Mouse (Mus musculus) spleen, adult 2 months (tissue): Measurements from ENCODE around the gene Tnk2. TPM values are rescaled to one million over a fixed set of nuclear protein-coding genes. Genes with fewer than 3 reads are reported as not detected.

Experiments used
- DNase-seq, 2 experiments: peaks; one replicate each; pipeline versions ENCODE4 v3.0.0 to v3.0.0-alpha.2; 2012 to 2021; ENCODE audit warnings: low spot score in 2 of 2, low read depth in 1 of 2
- H3K27ac ChIP-seq: fragments of 200-500 bp; 2 replicates; pipeline ENCODE4 v1.5.1; 2012; ENCODE audit warnings: low read length, inconsistent platforms; ENCODE audit not compliant: insufficient read depth
- H3K27me3 ChIP-seq: fragments of 200-500 bp; 2 replicates; pipeline ENCODE4 v1.6.1; 2012; ENCODE audit warnings: mild to moderate bottlenecking, moderate library complexity, low read length, inconsistent platforms; ENCODE audit not compliant: control insufficient read depth, insufficient read depth
- H3K36me3 ChIP-seq: fragments of 200-500 bp; 2 replicates; pipeline ENCODE4 v1.6.1; 2012; ENCODE audit warnings: mild to moderate bottlenecking, low read length, inconsistent platforms; ENCODE audit not compliant: control insufficient read depth, insufficient read depth
- H3K4me1 ChIP-seq: fragments of 200-500 bp; 2 replicates; pipeline ENCODE4 v1.6.1; 2011; ENCODE audit warnings: inconsistent platforms; ENCODE audit not compliant: control insufficient read depth, insufficient read depth, insufficient read length
- H3K4me3 ChIP-seq: fragments of 200-500 bp; 2 replicates; pipeline ENCODE4 v1.5.1; 2011; ENCODE audit warnings: mild to moderate bottlenecking, inconsistent platforms; ENCODE audit not compliant: insufficient read depth, insufficient read length; ENCODE audit errors: extremely low read depth
- CTCF ChIP-seq: fragments of 200-500 bp; IDR thresholded peaks from 2 replicates; pipeline ENCODE4 v1.5.1; 2011; ENCODE audit warnings: mild to moderate bottlenecking, inconsistent platforms; ENCODE audit not compliant: insufficient read depth, insufficient read length, insufficient replicate concordance; ENCODE audit errors: extremely low read depth
- POLR2A ChIP-seq: fragments of 200-500 bp; IDR thresholded peaks from 2 replicates; pipeline ENCODE4 v1.6.1; 2011; ENCODE audit warnings: low read depth, low read length, inconsistent platforms
- WGBS: fragments of 180-500 bp; shearing (Covaris S2); methylation state at CpG from one replicate; pipeline ENCODE4 v1.1.7; 2018; 5-methylcytosine and 5-hydroxymethylcytosine counted together
- polyA plus RNA-seq: library from polyadenylated mRNA; depleted of rRNA; stranded (reverse); fragments of >200 nt; gene quantifications from 2 replicates; pipeline ENCODE4 v1.2.3, GENCODE M21; 2012

Gene Tnk2
- polyA plus RNA-seq, 1 experiment: 109 TPM

GRCm38 (mm10) chr16:32696841-32697464 lies 53.3 kb downstream of the Tnk2 start:
- H3K27me3 ChIP-seq: no peaks in the 10 kb centered on the region
- TF ChIP-seq CTCF (no peak), POLR2A (no peak)
- peak in 1 of 2 experiments; percentile 14 for DNase-seq

GRCm38 (mm10) chr16:32697665-32698446 lies 54.2 kb downstream of the Tnk2 start:
- H3K36me3 ChIP-seq: no peaks in the 10 kb centered on the region
- no peak overlapping the region for H3K27ac ChIP-seq
- 87% methylated on average over 22 of the region's 22 CpGs for WGBS
- H3K27me3 ChIP-seq: no peaks in the 10 kb centered on the region
- TF ChIP-seq CTCF (no peak), POLR2A (no peak)
- peaks cover 2% of the 10 kb centered on the region; the same call in 1 of the 2 replicates for H3K4me1 ChIP-seq
- DNase-seq: no peak
- no peak overlapping the region for H3K4me3 ChIP-seq

More at GRCm38 (mm10) chr16:32696841-32697464, 53.3 kb downstream of the Tnk2 start:
- H3K27ac ChIP-seq: no peak overlapping the region
- H3K4me3 ChIP-seq: no peak overlapping the region
- no peaks in the 10 kb centered on the region for H3K36me3 ChIP-seq
- peaks cover 2% of the 10 kb centered on the region; the same call in 1 of the 2 replicates for H3K4me1 ChIP-seq
- 25% methylated on average over 7 of the region's 7 CpGs for WGBS

GRCm38 (mm10) chr16:32698550-32698949 lies 54.9 kb downstream of the Tnk2 start:
- TF ChIP-seq CTCF (no peak), POLR2A (no peak)
- Histone ChIP-seq H3K27ac (no peak overlapping the region), H3K4me3 (no peak overlapping the region), H3K36me3 (no peaks in the 10 kb centered on the region), H3K4me1 (peaks cover 2% of the 10 kb centered on the region; the same call in 1 of the 2 replicates), H3K27me3 (no peaks in the 10 kb centered on the region)
- 17% methylated on average over 7 of the region's 7 CpGs for WGBS
- no peak for DNase-seq

GRCm38 (mm10) chr16:32703312-32703912 lies 59.7 kb downstream of the Tnk2 start:
- 57% methylated on average over 9 of the region's 9 CpGs for WGBS
- H3K36me3 ChIP-seq: no peaks in the 10 kb centered on the region
- peak overlapping the region; percentile 47 for H3K27ac ChIP-seq
- H3K27me3 ChIP-seq: no peaks in the 10 kb centered on the region
- no peak for DNase-seq
- TF ChIP-seq POLR2A (no peak), CTCF (no peak)
- peaks cover 2% of the 10 kb centered on the region; the same call in 1 of the 2 replicates for H3K4me1 ChIP-seq
- no peak overlapping the region for H3K4me3 ChIP-seq

GRCm38 (mm10) chr16:32705606-32706005 lies 61.9 kb downstream of the Tnk2 start:
- H3K27ac ChIP-seq: no peak overlapping the region
- no peak for TF ChIP-seq POLR2A
- TF ChIP-seq CTCF: no peak
- H3K4me1 ChIP-seq: no peaks in the 10 kb centered on the region
- no peaks in the 10 kb centered on the region for H3K27me3 ChIP-seq
- no peak overlapping the region for H3K4me3 ChIP-seq
- WGBS: 97% methylated on average over 3 of the region's 3 CpGs
- H3K36me3 ChIP-seq: no peaks in the 10 kb centered on the region
- no peak for DNase-seq

GRCm38 (mm10) chr16:32707111-32707823 lies 63.6 kb downstream of the Tnk2 start:
- no peak for DNase-seq
- 52% methylated on average over 17 of the region's 17 CpGs for WGBS
- no peak for TF ChIP-seq CTCF
- no peak for TF ChIP-seq POLR2A
- no peaks in the 10 kb centered on the region for H3K27me3 ChIP-seq
- no peak overlapping the region for H3K4me3 ChIP-seq
- H3K36me3 ChIP-seq: no peaks in the 10 kb centered on the region
- no peaks in the 10 kb centered on the region for H3K4me1 ChIP-seq
- no peak overlapping the region for H3K27ac ChIP-seq
